Mouse (Mus musculus) midbrain, embryonic 16.5 days (tissue): Measurements from ENCODE around the gene Snx30. TPM values are rescaled to one million over a fixed set of nuclear protein-coding genes. Genes with fewer than 3 reads are reported as not detected.

Experiments used
- ATAC-seq: fragments of 200-750 bp; cut with Nextera tagmentation; 2 replicates; pipeline ENCODE4 v1.8.0; 2017; ENCODE audit warnings: moderate TSS enrichment
- H3K27ac ChIP-seq: fragments of 300-500 bp; sonication (generic); 2 replicates; pipeline ENCODE4 v1.5.1; 2014; ENCODE audit warnings: mild to moderate bottlenecking, low read length, mixed read lengths
- H3K27me3 ChIP-seq: fragments of 300-500 bp; sonication (generic); 2 replicates; pipeline ENCODE4 v1.6.1; 2014; ENCODE audit warnings: low read depth, low read length, mixed read lengths; ENCODE audit not compliant: control insufficient read depth, insufficient read depth
- H3K36me3 ChIP-seq: fragments of 300-500 bp; sonication (generic); 2 replicates; pipeline ENCODE4 v1.6.1; 2014; ENCODE audit warnings: mild to moderate bottlenecking, low read length, moderate library complexity, mixed read lengths; ENCODE audit not compliant: control insufficient read depth, insufficient read depth
- H3K4me1 ChIP-seq: fragments of 300-500 bp; sonication (generic); 2 replicates; pipeline ENCODE4 v1.6.1; 2014; ENCODE audit warnings: mild to moderate bottlenecking, low read length, mixed read lengths; ENCODE audit not compliant: control insufficient read depth, insufficient read depth
- H3K4me2 ChIP-seq: fragments of 300-500 bp; sonication (generic); 2 replicates; pipeline ENCODE4 v1.6.1; 2014; ENCODE audit warnings: mild to moderate bottlenecking, low read length, mixed read lengths
- H3K4me3 ChIP-seq: fragments of 300-500 bp; sonication (generic); 2 replicates; pipeline ENCODE4 v1.5.1; 2014; ENCODE audit warnings: low read depth, mild to moderate bottlenecking, low read length, moderate library complexity, mixed read lengths
- H3K9ac ChIP-seq: fragments of 300-500 bp; sonication (generic); 2 replicates; pipeline ENCODE4 v1.6.1; 2014; ENCODE audit warnings: low read depth, low read length, mixed read lengths
- H3K9me3 ChIP-seq: fragments of 300-500 bp; sonication (generic); replicated peaks from 2 replicates; pipeline ENCODE4 v1.6.1; 2014; ENCODE audit warnings: mild to moderate bottlenecking, low read length, mixed read lengths; ENCODE audit not compliant: control insufficient read depth, poor library complexity, severe bottlenecking
- WGBS: fragments of 180-500 bp; shearing (Covaris S2); extraction: QIAGEN DNeasy Blood & Tissue Kit; methylation state at CpG from one replicate; pipeline ENCODE4 v1.1.7; 2014; 5-methylcytosine and 5-hydroxymethylcytosine counted together
- polyA plus RNA-seq: library from polyadenylated mRNA; unstranded; fragments of >200 nt; fragmentation: Nextera tagmentation; extraction: Ambion mirVana; gene quantifications from 2 replicates; pipeline ENCODE4 v1.2.1, GENCODE M21; 2015

The Snx30 gene
- polyA plus RNA-seq, 1 experiment from 2014 or later, result 17.7 TPM

- WGBS, result 67% methylated on average over 5 of the region's 5 CpGs
- H3K4me1 ChIP-seq, result 0 out of 2 replicates have a peak, but pooled peaks cover 4% of the 10 kb centered on the region
- ATAC-seq, result no peak
- H3K36me3 ChIP-seq, result no peaks in the 10 kb centered on the region
- no peaks in the 10 kb centered on the region for H3K27me3 ChIP-seq
- no peak overlapping the region for H3K4me3 ChIP-seq
- no peaks in the 10 kb centered on the region for H3K9me3 ChIP-seq
- H3K9ac ChIP-seq, result no peak overlapping the region
- no peak overlapping the region for H3K4me2 ChIP-seq
- H3K27ac ChIP-seq, result peak overlapping the region; percentile 24; the same call in 1 of the 2 replicates
Measured at GRCm38 (mm10) chr4:59850886-59851623, 45.4 kb downstream of the Snx30 start.

GRCm38 (mm10) chr4:59853155-59853554 lies 47.5 kb downstream of the Snx30 start:
- Histone ChIP-seq H3K27ac (no peak overlapping the region), H3K9me3 (no peaks in the 10 kb centered on the region), H3K27me3 (no peaks in the 10 kb centered on the region), H3K9ac (no peak overlapping the region), H3K4me2 (no peak overlapping the region), H3K36me3 (no peaks in the 10 kb centered on the region), H3K4me1 (0 out of 2 replicates have a peak, but pooled peaks cover 4% of the 10 kb centered on the region), H3K4me3 (no peak overlapping the region)
- no peak for ATAC-seq
- WGBS, result 94% methylated on average over 5 of the region's 7 CpGs

GRCm38 (mm10) chr4:59859693-59860425 lies 54.2 kb downstream of the Snx30 start:
- 68% methylated on average over 16 of the region's 16 CpGs for WGBS
- no peak overlapping the region for H3K9ac ChIP-seq
- no peaks in the 10 kb centered on the region for H3K27me3 ChIP-seq
- H3K4me2 ChIP-seq, result no peak overlapping the region
- H3K36me3 ChIP-seq, result no peaks in the 10 kb centered on the region
- H3K4me3 ChIP-seq, result no peak overlapping the region
- H3K27ac ChIP-seq, result no peak overlapping the region
- peak; percentile 44 for ATAC-seq
- H3K9me3 ChIP-seq, result no peaks in the 10 kb centered on the region
- H3K4me1 ChIP-seq, result no peaks in the 10 kb centered on the region

- WGBS, result 79% methylated on average over 2 of the region's 2 CpGs
- Histone ChIP-seq H3K27ac (no peak overlapping the region), H3K4me2 (no peak overlapping the region), H3K9ac (no peak overlapping the region), H3K9me3 (no peaks in the 10 kb centered on the region), H3K4me1 (no peaks in the 10 kb centered on the region), H3K27me3 (no peaks in the 10 kb centered on the region), H3K4me3 (no peak overlapping the region), H3K36me3 (no peaks in the 10 kb centered on the region)
- ATAC-seq, result no peak
Measured at GRCm38 (mm10) chr4:59860431-59860830, 54.8 kb downstream of the Snx30 start.

GRCm38 (mm10) chr4:59861871-59862270 lies 56.2 kb downstream of the Snx30 start:
- 52% methylated on average over 4 of the region's 4 CpGs for WGBS
- H3K4me1 ChIP-seq, result no peaks in the 10 kb centered on the region
- no peak overlapping the region for H3K27ac ChIP-seq
- no peaks in the 10 kb centered on the region for H3K36me3 ChIP-seq
- ATAC-seq, result no peak
- H3K4me2 ChIP-seq, result no peak overlapping the region
- H3K4me3 ChIP-seq, result no peak overlapping the region
- H3K9ac ChIP-seq, result no peak overlapping the region
- H3K9me3 ChIP-seq, result no peaks in the 10 kb centered on the region
- H3K27me3 ChIP-seq, result no peaks in the 10 kb centered on the region

- no peak overlapping the region for H3K9ac ChIP-seq
- WGBS, result 83% methylated on average over 1 of the region's 1 CpGs
- no peaks in the 10 kb centered on the region for H3K4me1 ChIP-seq
- H3K27me3 ChIP-seq, result no peaks in the 10 kb centered on the region
- no peaks in the 10 kb centered on the region for H3K36me3 ChIP-seq
- no peak overlapping the region for H3K4me2 ChIP-seq
- no peak for ATAC-seq
- no peak overlapping the region for H3K27ac ChIP-seq
- H3K4me3 ChIP-seq, result no peak overlapping the region
- no peaks in the 10 kb centered on the region for H3K9me3 ChIP-seq
Measured at GRCm38 (mm10) chr4:59862335-59862734, 56.7 kb downstream of the Snx30 start.

- no peaks in the 10 kb centered on the region for H3K27me3 ChIP-seq
- H3K9ac ChIP-seq, result no peak overlapping the region
- no peak for ATAC-seq
- H3K4me1 ChIP-seq, result no peaks in the 10 kb centered on the region
- H3K9me3 ChIP-seq, result no peaks in the 10 kb centered on the region
- H3K4me2 ChIP-seq, result no peak overlapping the region
- H3K27ac ChIP-seq, result no peak overlapping the region
- no peaks in the 10 kb centered on the region for H3K36me3 ChIP-seq
- H3K4me3 ChIP-seq, result no peak overlapping the region
- WGBS, result 69% methylated on average over 6 of the region's 6 CpGs
Measured at GRCm38 (mm10) chr4:59863869-59864268, 58.2 kb downstream of the Snx30 start.

- ATAC-seq, result no peak
- WGBS, result 93% methylated on average over 11 of the region's 11 CpGs
Measured at GRCm38 (mm10) chr4:59868086-59868485, 62.4 kb downstream of the Snx30 start.

GRCm38 (mm10) chr4:59869488-59870057 lies 63.9 kb downstream of the Snx30 start:
- no peaks in the 10 kb centered on the region for H3K9me3 ChIP-seq
- H3K9ac ChIP-seq, result no peak overlapping the region
- H3K27me3 ChIP-seq, result no peaks in the 10 kb centered on the region
- H3K27ac ChIP-seq, result no peak overlapping the region
- H3K4me2 ChIP-seq, result no peak overlapping the region
- 74% methylated on average over 6 of the region's 6 CpGs for WGBS
- no peak for ATAC-seq
- no peaks in the 10 kb centered on the region for H3K36me3 ChIP-seq
- H3K4me1 ChIP-seq, result no peaks in the 10 kb centered on the region
- no peak overlapping the region for H3K4me3 ChIP-seq

More at GRCm38 (mm10) chr4:59868086-59868485, 62.4 kb downstream of the Snx30 start:
- Histone ChIP-seq H3K4me2 (no peak overlapping the region), H3K36me3 (no peaks in the 10 kb centered on the region), H3K9me3 (no peaks in the 10 kb centered on the region), H3K27ac (no peak overlapping the region), H3K4me1 (no peaks in the 10 kb centered on the region), H3K27me3 (no peaks in the 10 kb centered on the region), H3K9ac (no peak overlapping the region), H3K4me3 (no peak overlapping the region)
